Mouse (Mus musculus): ENCODE results near the gene Ing5.

DNA sequence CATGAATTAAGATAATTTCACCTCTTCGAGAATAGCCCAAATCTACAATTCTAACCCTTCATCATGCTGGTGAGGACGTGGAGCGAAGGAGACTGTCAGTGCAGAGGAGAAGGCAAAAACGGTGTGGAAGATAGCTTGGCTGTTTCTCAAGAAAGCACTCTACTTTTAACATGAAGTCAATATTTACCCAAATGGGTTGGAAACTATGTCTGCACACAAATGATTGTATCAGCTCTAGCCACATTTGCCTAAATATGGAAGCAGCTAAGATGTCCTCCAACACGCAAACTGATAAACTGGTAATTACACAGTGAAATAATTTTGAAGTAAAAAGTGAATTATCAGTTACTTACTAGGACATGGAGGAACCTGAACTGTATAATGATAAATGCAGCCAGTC, 994 bp upstream of the Ing5 start:
- TF ChIP-seq CTCF (IDR thresholded peaks at IDR 0.05; ENCODE audit: insufficient read depth, low read depth, low read length) (no peak), POLR2A (IDR thresholded peaks at IDR 0.05; ENCODE audit: insufficient read depth, low read depth, low read length) (no peak)
